Mouse (Mus musculus) erythroid progenitor cell, adult 5-6 weeks (primary cell): ENCODE results near the gene Tmem11. TPM values are rescaled to one million over a fixed set of nuclear protein-coding genes. Genes with fewer than 3 reads are reported as not detected.

Experiments used
- ATAC-seq: replicated peaks from 2 replicates; pipeline ENCODE4 v1.8.0; 2016; ENCODE audit warnings: moderate number of reproducible peaks, mild to moderate bottlenecking, moderate TSS enrichment, inconsistent platforms; ENCODE audit not compliant: poor library complexity, low FRiP score, severe bottlenecking
- total RNA-seq, 2 experiments: library from RNA; stranded (forward) in 1 of 2; stranded (reverse) in 1 of 2; fragments of 150-400 nt in 1 of 2; fragments of 186-747, 209-891 nt in 1 of 2; gene quantifications; 2 replicates each; pipeline versions ENCODE4 v1.2.3 to v1.2.4; 2015 to 2017; ENCODE audit warnings: low replicate concordance in 2 of 2

Gene Tmem11
- 9.2 and 16.2 TPM in 2 replicates for total RNA-seq (2015; ENCODE audit: low replicate concordance)
- 10.7 and 16.8 TPM in 2 replicates for total RNA-seq (2017; ENCODE audit: low replicate concordance)

GRCm38 (mm10) chr11:60878675-60879294 is at the start of gene Tmem11:
Gene Tmem11 (minus strand): TSS chr11:60879272.
- ATAC-seq, result peak; percentile 94

GRCm38 (mm10) chr11:60927264-60927663 is 48.2 kb upstream of the Tmem11 start:
- ATAC-seq, result peak; percentile 41

- peak; percentile 45 for ATAC-seq
Measured at GRCm38 (mm10) chr11:60924981-60925380, 45.9 kb upstream of the Tmem11 start.

- peak; percentile 83 for ATAC-seq
Measured at GRCm38 (mm10) chr11:60924498-60924897, 45.4 kb upstream of the Tmem11 start.

GRCm38 (mm10) chr11:60922964-60923363 is 43.9 kb upstream of the Tmem11 start:
- ATAC-seq, result no peak

GRCm38 (mm10) chr11:60922195-60922594 is 43.1 kb upstream of the Tmem11 start:
- ATAC-seq, result peak; percentile 74

- ATAC-seq, result peak; percentile 12
Measured at GRCm38 (mm10) chr11:60920021-60920420, 40.9 kb upstream of the Tmem11 start.

GRCm38 (mm10) chr11:60915201-60915600 is 36.1 kb upstream of the Tmem11 start:
- ATAC-seq, result no peak

GRCm38 (mm10) chr11:60914491-60914890 is 35.4 kb upstream of the Tmem11 start, which contains the start of gene Natd1:
Gene Natd1 (minus strand): TSS chr11:60914750.
- no peak for ATAC-seq

GRCm38 (mm10) chr11:60913301-60914196 is 34.5 kb upstream of the Tmem11 start:
- peak; percentile 85 for ATAC-seq

- ATAC-seq, result 0 out of 2 replicates have a peak, but pooled peaks have one; percentile 5
Measured at GRCm38 (mm10) chr11:60912525-60912973, 33.5 kb upstream of the Tmem11 start.

GRCm38 (mm10) chr11:60909626-60910025 is 30.6 kb upstream of the Tmem11 start:
- ATAC-seq, result no peak

- no peak for ATAC-seq
Measured at GRCm38 (mm10) chr11:60908073-60908472, 29.0 kb upstream of the Tmem11 start.

GRCm38 (mm10) chr11:60906449-60906848 is 27.4 kb upstream of the Tmem11 start:
- ATAC-seq, result no peak

- ATAC-seq, result no peak
Measured at GRCm38 (mm10) chr11:60905407-60906120, 26.5 kb upstream of the Tmem11 start.

GRCm38 (mm10) chr11:60903661-60904061 is 24.6 kb upstream of the Tmem11 start:
- ATAC-seq, result no peak

- no peak for ATAC-seq
Measured at GRCm38 (mm10) chr11:60902486-60902885, 23.4 kb upstream of the Tmem11 start.

GRCm38 (mm10) chr11:60902001-60902400 is 22.9 kb upstream of the Tmem11 start:
- ATAC-seq, result no peak

GRCm38 (mm10) chr11:60895915-60896314 is 16.8 kb upstream of the Tmem11 start:
- ATAC-seq, result no peak

GRCm38 (mm10) chr11:60890744-60891143 is 11.7 kb upstream of the Tmem11 start:
- ATAC-seq, result no peak
